Mouse (Mus musculus): Measurements from ENCODE around the gene Gmds.

The Gmds gene

DNA sequence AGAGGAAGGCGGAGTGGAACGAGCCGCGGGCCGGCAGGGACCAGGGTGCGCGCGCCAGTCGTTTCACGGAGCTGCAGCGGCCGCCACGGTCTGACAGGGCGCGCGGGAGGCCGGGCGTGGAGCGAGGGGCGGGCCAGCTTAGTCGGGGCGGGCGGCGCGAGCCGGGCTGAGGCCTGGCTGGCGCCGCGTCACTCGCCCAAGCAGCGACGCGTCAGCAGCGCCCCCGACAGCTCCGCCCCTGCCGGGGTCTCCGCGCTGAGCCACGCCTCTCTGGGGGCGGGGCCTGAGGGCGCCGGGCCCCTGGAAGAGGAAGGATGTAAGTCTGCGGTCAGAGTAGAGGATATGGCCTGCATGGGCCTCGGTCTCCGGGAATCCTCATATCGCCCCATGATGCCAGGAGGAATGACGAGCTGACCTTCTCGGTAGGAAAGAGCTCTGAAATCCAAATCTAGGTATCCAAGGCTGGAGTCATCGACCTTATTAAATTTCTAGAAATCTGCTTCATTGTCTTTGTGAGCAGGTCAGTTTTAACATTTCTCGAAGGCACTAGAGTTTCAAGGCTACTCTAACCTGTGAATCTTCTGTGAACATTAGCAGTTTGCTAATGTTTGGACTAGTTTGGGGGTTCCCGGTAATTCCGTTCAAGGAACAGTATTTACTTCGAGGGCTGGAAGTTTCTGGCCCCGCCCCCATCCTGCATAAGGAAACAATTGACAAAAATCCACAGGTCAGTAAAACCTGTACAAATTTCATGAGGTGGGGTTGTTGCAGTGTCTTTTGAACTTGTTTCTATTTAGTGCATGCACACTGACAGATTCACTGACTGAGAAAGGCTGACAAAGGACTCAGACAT is at the start of gene Gmds:
Gmds (minus strand) TSS at position 228 of the 853 bp plus-strand sequence.
- DNase-seq (ENCODE audit: low spot score in 2 of 2) = peak; percentile 85 to 91

GRCm38 (mm10) chr13:32385421-32386092 is 47.0 kb upstream of the Gmds start:
- DNase-seq (ENCODE audit: low spot score in 2 of 2) = no peak

GRCm38 (mm10) chr13:32382227-32383010 is 43.9 kb upstream of the Gmds start:
- peak in 1 of 2 experiments; percentile 7 for DNase-seq (ENCODE audit: low spot score in 2 of 2)

DNA sequence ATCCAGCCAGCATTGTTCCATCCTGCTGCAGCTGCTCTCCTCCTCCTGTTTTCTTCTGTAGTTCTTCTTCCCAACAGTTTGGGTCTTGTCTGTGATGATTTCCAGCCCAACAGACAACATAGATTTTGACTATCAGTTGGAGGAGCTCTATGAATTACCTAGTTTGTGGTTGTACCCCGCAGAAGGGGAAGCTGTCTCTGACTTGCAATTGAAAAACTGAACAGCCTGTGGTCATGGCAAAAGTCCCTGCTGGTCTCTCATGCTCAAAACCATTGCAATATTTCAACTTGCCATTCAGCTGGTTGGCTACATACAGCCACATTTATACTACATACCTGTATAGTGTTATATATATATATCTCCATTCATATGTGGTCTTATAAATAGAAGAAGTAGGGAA is 40.1 kb upstream of the Gmds start:
- no peak for DNase-seq (ENCODE audit: low spot score in 2 of 2)

GRCm38 (mm10) chr13:32372531-32372883 is 34.0 kb upstream of the Gmds start:
- DNase-seq (ENCODE audit: low spot score in 2 of 2) = no peak

GRCm38 (mm10) chr13:32371874-32372530 is 33.5 kb upstream of the Gmds start:
- no peak for DNase-seq (ENCODE audit: low spot score in 2 of 2)

GRCm38 (mm10) chr13:32370751-32371150 is 32.2 kb upstream of the Gmds start:
- no peak for DNase-seq (ENCODE audit: low spot score in 2 of 2)

- no peak for DNase-seq (ENCODE audit: low spot score in 2 of 2)
Measured at GRCm38 (mm10) chr13:32370135-32370534, 31.6 kb upstream of the Gmds start.

GRCm38 (mm10) chr13:32337735-32338512 is 616 bp downstream of the Gmds start:
- DNase-seq (ENCODE audit: low spot score in 2 of 2) = no peak

GRCm38 (mm10) chr13:32318309-32318708 is 20.2 kb downstream of the Gmds start:
- DNase-seq (ENCODE audit: low spot score in 2 of 2) = no peak

GRCm38 (mm10) chr13:32317354-32317753 is 21.2 kb downstream of the Gmds start:
- no peak for DNase-seq (ENCODE audit: low spot score in 2 of 2)

DNA sequence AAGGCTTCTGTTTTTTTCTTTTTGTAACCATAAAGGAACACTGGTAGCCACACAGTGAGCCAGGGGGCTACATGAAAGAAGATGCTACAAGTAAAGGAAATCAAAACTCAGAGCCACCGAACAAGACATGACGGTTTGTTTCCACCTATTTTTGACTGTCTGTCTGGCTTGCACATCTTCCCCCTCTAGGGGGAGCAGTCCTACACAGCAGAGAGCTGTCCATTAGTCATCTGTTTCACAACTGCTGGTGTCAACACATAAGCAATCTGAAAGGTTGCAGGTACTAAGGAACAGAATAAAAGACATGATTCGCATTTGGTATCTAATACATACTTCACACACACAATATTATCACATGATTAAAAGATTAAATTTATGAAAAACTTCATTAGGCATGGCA is 25.9 kb downstream of the Gmds start:
- peak in 1 of 2 experiments; percentile 34 for DNase-seq (ENCODE audit: low spot score in 2 of 2)

DNA sequence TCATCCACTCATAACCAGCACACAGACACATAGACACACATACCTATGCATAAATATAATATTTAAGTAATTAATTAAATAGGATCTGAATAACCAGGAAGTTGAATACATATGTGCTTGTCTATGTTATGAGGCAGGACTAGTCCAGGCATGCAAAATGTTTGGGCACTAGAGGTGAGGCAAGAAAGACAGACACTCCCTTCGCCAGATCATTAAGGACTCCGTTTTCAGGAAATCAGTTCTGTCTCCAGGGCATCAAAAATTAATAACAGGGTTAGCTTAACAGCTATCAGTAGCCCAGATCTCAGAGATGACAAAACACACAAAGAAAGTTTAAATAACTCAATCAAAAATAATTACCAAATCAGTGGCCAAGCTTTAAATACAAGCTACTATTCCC is 27.1 kb downstream of the Gmds start:
- DNase-seq (ENCODE audit: low spot score in 2 of 2) = peak in 1 of 2 experiments; percentile 10

DNA sequence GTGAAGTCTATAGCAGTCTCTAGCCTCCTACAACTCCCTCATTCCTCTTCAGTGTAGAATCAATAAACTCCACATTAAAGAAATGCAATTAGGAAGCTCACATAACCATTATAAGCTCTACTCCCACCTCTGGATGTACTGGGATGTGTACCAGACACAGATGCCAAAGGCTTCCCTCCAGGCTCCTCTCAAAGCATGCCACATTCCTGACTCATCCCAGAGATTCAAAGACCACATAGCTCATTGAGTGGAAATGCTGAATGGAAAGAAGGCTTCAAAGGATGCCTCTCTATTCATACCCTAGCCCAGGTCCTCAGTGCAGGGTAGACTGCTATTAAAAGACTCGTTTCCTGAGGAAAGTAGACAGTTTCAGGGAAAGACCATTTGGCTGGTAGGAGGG is 40.1 kb downstream of the Gmds start:
- DNase-seq (ENCODE audit: low spot score in 2 of 2) = no peak

DNA sequence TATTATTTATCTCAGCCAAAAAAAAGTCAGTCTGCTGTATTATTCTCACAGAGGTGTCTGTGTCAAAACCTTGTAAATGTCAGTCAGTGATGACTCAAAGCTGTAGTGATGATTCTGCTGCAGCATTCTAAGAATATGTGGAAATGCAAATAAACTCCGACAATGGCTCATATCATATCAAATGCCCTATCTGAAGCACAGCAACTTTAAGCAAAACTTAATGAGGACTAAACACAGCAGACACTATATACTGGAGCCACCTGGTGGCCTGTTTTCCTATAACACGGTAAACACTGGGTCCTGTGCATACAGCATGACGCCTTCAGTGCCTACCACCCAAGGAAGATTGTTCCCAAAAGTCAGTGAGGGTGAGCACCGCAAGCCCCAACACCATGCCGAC is 41.1 kb downstream of the Gmds start:
- peak in 1 of 2 experiments; percentile 26 for DNase-seq (ENCODE audit: low spot score in 2 of 2)

DNA sequence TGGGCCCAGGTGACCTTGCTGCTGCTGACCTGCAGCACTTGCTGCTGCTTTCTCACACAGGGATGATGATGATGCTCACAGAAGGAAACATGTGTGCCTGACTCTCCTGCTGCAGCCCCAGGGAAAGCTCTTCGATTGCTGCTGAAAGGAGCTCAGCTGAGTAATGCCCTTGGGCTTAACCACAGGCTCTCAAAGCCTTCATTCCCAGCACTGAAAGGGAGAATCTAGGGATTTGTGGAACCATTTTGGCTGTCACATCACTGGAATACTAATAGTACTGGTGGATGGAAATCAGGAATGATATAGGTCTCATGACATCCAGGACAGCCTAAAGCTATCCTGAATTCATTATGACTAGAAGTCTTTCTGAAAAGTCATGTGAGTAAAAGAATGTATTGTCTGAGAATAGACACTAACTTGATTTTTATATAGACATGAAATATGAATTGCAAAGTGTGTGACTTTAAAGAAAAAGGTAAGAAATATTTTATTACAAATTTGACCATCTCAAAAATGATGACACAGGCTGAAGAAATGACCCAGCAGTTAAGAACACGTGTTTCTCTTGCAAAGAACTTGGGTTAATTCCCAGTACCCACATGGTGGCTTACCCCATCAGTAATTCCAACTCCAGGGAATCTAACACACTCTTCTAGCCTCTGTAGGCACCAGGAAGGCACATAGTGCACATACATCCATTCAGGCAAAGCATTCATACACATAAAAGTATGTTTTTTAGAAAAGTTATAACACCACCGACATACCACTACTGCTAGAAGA is 43.9 kb downstream of the Gmds start:
- no peak for DNase-seq (ENCODE audit: low spot score in 2 of 2)

GRCm38 (mm10) chr13:32272937-32273496 is 65.5 kb downstream of the Gmds start:
- no peak for DNase-seq (ENCODE audit: low spot score in 2 of 2)

DNA sequence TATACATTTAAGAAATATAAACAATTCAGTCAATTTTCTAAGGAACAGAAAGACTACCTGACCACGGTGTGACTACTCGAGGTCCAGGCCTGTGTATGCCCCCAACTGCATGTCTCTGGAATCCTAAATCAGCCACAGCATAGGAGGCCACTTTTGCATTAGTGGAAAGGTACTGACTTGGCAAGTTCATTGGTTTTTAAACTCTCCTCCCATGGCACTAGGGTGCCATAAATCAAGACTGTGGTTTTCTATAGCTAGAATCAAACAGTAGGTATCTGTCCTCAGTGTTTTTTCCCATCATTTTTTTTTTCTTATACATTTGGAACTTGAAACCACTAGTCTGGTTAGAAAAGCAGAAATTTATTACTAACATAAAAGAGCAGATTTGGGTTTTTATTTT is 68.8 kb downstream of the Gmds start:
- no peak for DNase-seq (ENCODE audit: low spot score in 2 of 2)

- no peak for DNase-seq (ENCODE audit: low spot score in 2 of 2)
Measured at GRCm38 (mm10) chr13:32269261-32269660, 69.3 kb downstream of the Gmds start.

DNA sequence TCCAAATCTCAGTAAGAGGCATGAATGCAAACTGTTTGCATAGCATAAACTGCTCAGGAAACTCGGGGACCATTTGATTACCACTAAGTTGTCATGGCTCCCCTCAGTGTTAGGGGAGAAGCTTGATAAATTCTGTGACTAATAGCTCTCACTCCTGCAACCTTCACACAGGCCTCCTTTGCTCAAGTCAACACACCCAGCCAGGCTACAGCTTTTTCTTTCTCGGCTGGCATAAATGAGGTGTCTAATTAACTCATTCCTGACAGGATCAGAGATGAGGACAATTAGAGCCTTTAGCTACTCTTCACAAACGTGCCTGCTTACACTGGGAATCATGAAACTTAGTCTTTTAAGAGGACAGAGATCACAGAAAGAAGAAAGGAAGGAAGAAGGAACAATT is 70.3 kb downstream of the Gmds start:
- DNase-seq (ENCODE audit: low spot score in 2 of 2) = no peak
